Mouse (Mus musculus) G1E (cell line): ENCODE results near the gene Hexim2.

Experiments
- CTCF ChIP-seq: IDR thresholded peaks from 2 replicates; pipeline ENCODE4 v1.5.1; 2012; ENCODE audit warnings: low read depth, low read length, inconsistent platforms, mixed read lengths
- GATA1 ChIP-seq: IDR thresholded peaks from 2 replicates; pipeline ENCODE4 v1.6.1; 2012; ENCODE audit warnings: borderline replicate concordance, low read length, inconsistent platforms, mixed read lengths
- GATA2 ChIP-seq: IDR thresholded peaks from 2 replicates; pipeline ENCODE4 v1.6.1; 2012; ENCODE audit warnings: low read depth, low read length, inconsistent platforms, borderline replicate concordance
- POLR2AphosphoS5 ChIP-seq: IDR thresholded peaks from 2 replicates; pipeline ENCODE4 v1.6.1; 2012; ENCODE audit warnings: low read depth, low read length, inconsistent platforms; ENCODE audit not compliant: insufficient replicate concordance
- TAL1 ChIP-seq: conservative IDR thresholded peaks from 2 replicates; pipeline ENCODE4 v1.6.1; 2012; ENCODE audit warnings: low read depth, low read length, inconsistent platforms, mixed read lengths

GRCm38 (mm10) chr11:103111881-103112551, 20.2 kb upstream of the Hexim2 start:
- no peak for TF ChIP-seq TAL1
- no peak for TF ChIP-seq CTCF
- TF ChIP-seq POLR2AphosphoS5, result no peak
- no peak for TF ChIP-seq GATA2
- no peak for TF ChIP-seq GATA1
